Mouse (Mus musculus): ENCODE results near the gene Hps1.

DNA sequence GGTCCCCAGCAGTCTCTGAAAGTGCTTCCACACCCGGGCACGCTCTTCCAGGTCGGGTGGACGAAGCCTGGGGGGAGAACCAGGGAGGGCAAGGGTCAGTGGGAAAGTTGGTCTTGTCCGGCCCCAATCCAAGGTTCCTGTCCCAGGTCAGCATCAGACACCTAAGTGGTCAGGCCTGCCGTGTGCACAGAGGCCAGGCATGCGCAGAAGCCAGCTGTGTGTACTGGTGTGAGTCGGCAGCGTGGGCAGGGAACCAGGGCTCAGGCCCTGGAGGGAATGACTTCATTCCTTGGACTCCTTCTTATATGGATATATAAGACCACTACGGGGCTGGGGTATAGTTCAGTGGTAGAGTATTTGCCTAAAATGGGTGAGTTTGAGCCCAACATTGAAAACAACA is 10.1 kb downstream of the Hps1 start:
- TF ChIP-seq CTCF (conservative IDR thresholded peaks at IDR 0.05; ENCODE audit: low read length) = no peak
- TF ChIP-seq POU5F1 (IDR thresholded peaks at IDR 0.05; ENCODE audit: borderline replicate concordance, low read length) = no peak
